Comparison of ENCODE assay signal across 25 mouse cellular contexts in the genomic region with DNA sequence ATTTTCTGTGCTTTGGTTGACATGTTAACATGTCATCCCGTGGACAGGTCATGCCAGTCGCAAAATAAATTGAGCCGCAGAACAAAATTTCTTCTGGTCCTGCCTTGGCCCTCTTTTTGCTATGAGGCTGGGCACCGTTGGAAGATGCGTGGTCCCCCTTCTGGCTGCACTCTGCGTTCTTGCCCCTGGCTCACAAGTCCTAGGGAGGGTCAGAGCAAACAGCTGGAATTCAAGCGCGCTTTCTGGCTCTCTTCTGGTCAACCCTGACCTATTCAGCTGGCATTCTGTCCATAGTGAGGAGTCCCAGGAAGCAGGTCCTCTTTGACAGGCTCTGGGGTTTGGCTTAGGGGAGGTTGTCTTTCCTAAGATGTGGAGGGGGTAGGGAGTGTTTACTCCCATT. TPM values are rescaled to one million over a fixed set of nuclear protein-coding genes. Genes with fewer than 3 reads are reported as not detected.
"Had no signal": no experiment of that assay in that cellular context is flagged by ENCODE, and none has a peak within 500 bp of the region (broad histone marks: within the 10 kb centered on the region; RNA-seq: fewer than 3 reads in every experiment).

No protein-coding gene starts in this region.

- ATAC-seq: intestine, embryonic 15.5 days; liver, embryonic 12.5 days had no signal

- H3K9ac ChIP-seq: intestine, embryonic 15.5 days; liver, embryonic 12.5 days; liver, embryonic 15.5 days; lung, embryonic 15.5 days; midbrain, embryonic 12.5 days; neural tube, embryonic 13.5 days had no signal

- H3K4me3 ChIP-seq: intestine, embryonic 15.5 days; left cerebral cortex, adult 2 months; liver, embryonic 12.5 days; liver, embryonic 15.5 days; lung, embryonic 15.5 days; megakaryocyte, embryonic 14.5 days; midbrain, embryonic 12.5 days; neural tube, embryonic 13.5 days had no signal

- H3K9me3 ChIP-seq: intestine, embryonic 15.5 days; liver, embryonic 12.5 days; liver, embryonic 15.5 days; lung, embryonic 15.5 days; midbrain, embryonic 12.5 days; neural tube, embryonic 13.5 days had no signal

- H3K27ac ChIP-seq: intestine, embryonic 15.5 days; left cerebral cortex, adult 2 months; liver, embryonic 12.5 days; liver, embryonic 15.5 days; lung, embryonic 15.5 days; midbrain, embryonic 12.5 days; neural tube, embryonic 13.5 days had no signal

- DNase-seq: kidney, adult 9 months; kidney, postnatal 25 days; layer of hippocampus, postnatal 36 days; lung, adult 18-20 months; lung, postnatal 10 days; lung, postnatal 36 days; thymus, adult 2 months; thymus, postnatal 14 days; thymus, postnatal 4 days had no signal

- H3K36me3 ChIP-seq: intestine, embryonic 15.5 days; liver, embryonic 12.5 days; liver, embryonic 15.5 days; lung, embryonic 15.5 days; midbrain, embryonic 12.5 days; neural tube, embryonic 13.5 days had no signal

- H3K4me2 ChIP-seq: intestine, embryonic 15.5 days; liver, embryonic 12.5 days; liver, embryonic 15.5 days; lung, embryonic 15.5 days; midbrain, embryonic 12.5 days; neural tube, embryonic 13.5 days had no signal

RNA-seq across cellular contexts. Expression of a gene that starts 2.6 kb away (rescaled TPM):
- total RNA-seq: layer of hippocampus, adult 8-10 months; layer of hippocampus, postnatal 10 days; layer of hippocampus, postnatal 36 days; left cerebral cortex, adult 2 months; left cerebral cortex, postnatal 10 days; left cerebral cortex, postnatal 36 days; midbrain, postnatal 0 days had no signal
- polyA plus RNA-seq: intestine, embryonic 15.5 days; large intestine, adult 2 months; midbrain, postnatal 0 days; small intestine, adult 2 months; spleen, adult 2 months had no signal
